Mouse (Mus musculus) liver, embryonic 14.5 days (tissue): ENCODE results near the gene Armc7.

Source experiments
- CTCF ChIP-seq: IDR thresholded peaks from 2 replicates; pipeline ENCODE4 v1.5.1; 2016; ENCODE audit warnings: antibody characterized with exemption, low read depth, control low read depth
- EP300 ChIP-seq: IDR thresholded peaks from 2 replicates; pipeline ENCODE4 v1.6.1; 2016; ENCODE audit warnings: antibody characterized with exemption, low read depth

DNA sequence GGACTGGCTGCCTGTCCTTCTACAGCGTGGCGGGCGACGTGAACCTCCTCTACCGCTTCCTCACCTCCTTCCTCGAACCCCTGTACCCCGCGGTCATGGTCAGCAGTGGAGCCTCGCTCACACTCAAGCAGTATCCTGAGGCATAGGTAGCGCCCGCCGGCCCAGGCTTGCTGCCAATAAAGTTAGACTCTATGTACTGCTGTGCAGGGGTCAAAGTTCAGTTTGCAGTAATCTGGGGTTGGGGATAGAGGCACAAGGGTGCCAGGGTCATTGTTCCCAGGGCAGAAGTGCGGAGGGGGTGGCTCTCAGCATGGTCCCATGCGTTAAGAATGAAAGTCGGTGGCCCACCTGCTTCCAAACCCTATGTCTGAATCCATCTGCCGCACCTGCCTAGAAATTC, 27.4 kb upstream of the Armc7 start:
- TF ChIP-seq EP300 (no peak), CTCF (no peak)
